Mouse (Mus musculus) cerebellum, adult 2 months (tissue): ENCODE measurements around the gene Tspan2.

Source experiments
- CTCF ChIP-seq: fragments of 200-500 bp; IDR thresholded peaks from 2 replicates; pipeline ENCODE4 v1.5.1; 2011; ENCODE audit warnings: low read depth, mild to moderate bottlenecking, control low read depth, low read length, moderate library complexity, borderline replicate concordance; ENCODE audit not compliant: insufficient read depth
- POLR2A ChIP-seq: fragments of 200-500 bp; IDR thresholded peaks from 2 replicates; pipeline ENCODE4 v1.6.1; 2011; ENCODE audit warnings: low read length, control low read depth, borderline replicate concordance; ENCODE audit not compliant: insufficient read depth

DNA sequence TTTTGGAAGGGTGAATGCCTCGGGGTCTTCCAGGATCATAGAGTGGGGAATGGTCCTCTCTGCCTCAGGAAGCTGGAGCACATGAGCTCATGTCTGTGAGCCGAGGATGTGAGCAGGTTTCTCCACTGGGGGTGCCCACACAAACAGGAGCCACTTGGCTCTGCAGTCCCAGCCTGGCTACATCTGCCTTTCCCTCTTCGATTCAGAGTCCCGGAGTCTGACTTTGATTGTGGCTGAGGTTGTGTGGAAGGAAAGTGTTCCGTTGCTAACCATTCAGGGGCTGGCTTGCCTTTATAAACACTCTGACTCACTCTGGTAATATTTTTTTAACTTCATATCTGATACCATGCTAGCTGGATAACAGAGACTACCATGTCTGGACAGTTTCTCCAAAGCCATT, 18.1 kb downstream of the Tspan2 start:
- no peak; the same call in 1 of the 2 replicates for TF ChIP-seq CTCF
- no peak for TF ChIP-seq POLR2A
